Mouse (Mus musculus) myocyte (in vitro differentiated cells): ENCODE results near the gene Olfr320. TPM values are rescaled to one million over a fixed set of nuclear protein-coding genes. Genes with fewer than 3 reads are reported as not detected.

ENCODE experiments used
- H3K27me3 ChIP-seq: one replicate; pipeline ENCODE4 v1.6.1; 2011; ENCODE audit not compliant: control insufficient read depth, insufficient read depth, insufficient read length
- H3K36me3 ChIP-seq: one replicate; pipeline ENCODE4 v1.6.1; 2011; ENCODE audit not compliant: control insufficient read depth, insufficient read depth
- H3K4me2 ChIP-seq: one replicate; pipeline ENCODE4 v1.6.1; 2011; ENCODE audit warnings: low read depth, control low read depth
- H3K4me3 ChIP-seq: one replicate; pipeline ENCODE4 v1.5.1; 2011; ENCODE audit warnings: mild to moderate bottlenecking, control low read depth, moderate library complexity
- H3K79me2 ChIP-seq: one replicate; pipeline ENCODE4 v1.6.1; 2011; ENCODE audit not compliant: control insufficient read depth, insufficient read depth
- H3ac ChIP-seq: one replicate; pipeline ENCODE4 v1.6.1; 2011; ENCODE audit not compliant: control insufficient read depth, insufficient read length
- CEBPB ChIP-seq: IDR thresholded peaks from 2 replicates; pipeline ENCODE4 v1.6.1; 2011; ENCODE audit warnings: mild to moderate bottlenecking, moderate library complexity; ENCODE audit not compliant: poor library complexity, insufficient read depth, severe bottlenecking
- E2F4 ChIP-seq: IDR thresholded peaks from one replicate; pipeline ENCODE4 v1.6.1; 2011; ENCODE audit warnings: mild to moderate bottlenecking, control low read depth, moderate library complexity; ENCODE audit not compliant: insufficient read depth
- MAX ChIP-seq: IDR thresholded peaks from one replicate; pipeline ENCODE4 v1.6.1; 2011; ENCODE audit warnings: low read depth, mild to moderate bottlenecking, control low read depth
- MYOD1 ChIP-seq, 3 experiments: IDR thresholded peaks; one replicate each; pipeline ENCODE4 v1.6.1; 2011; ENCODE audit warnings: control low read depth in 2 of 3, low read depth in 2 of 3, mild to moderate bottlenecking in 2 of 3, moderate library complexity in 1 of 3; ENCODE audit not compliant: insufficient read length in 2 of 3, control insufficient read depth in 1 of 3
- MYOG ChIP-seq, 3 experiments: IDR thresholded peaks; one replicate each; pipeline ENCODE4 v1.6.1; 2011; ENCODE audit warnings: control low read depth in 2 of 3, low read depth in 2 of 3, mild to moderate bottlenecking in 2 of 3; ENCODE audit not compliant: insufficient read length in 2 of 3, control insufficient read depth in 1 of 3, insufficient read depth in 1 of 3
- POLR2A ChIP-seq: IDR thresholded peaks from one replicate; pipeline ENCODE4 v1.6.1; 2011; ENCODE audit warnings: low read depth, mild to moderate bottlenecking, control low read depth, moderate library complexity; ENCODE audit not compliant: insufficient read length
- POLR2AphosphoS2 ChIP-seq: IDR thresholded peaks from one replicate; pipeline ENCODE4 v1.6.1; 2011; ENCODE audit warnings: low read depth, control low read depth; ENCODE audit not compliant: insufficient read length
- REST ChIP-seq: IDR thresholded peaks from one replicate; pipeline ENCODE4 v1.6.1; 2011; ENCODE audit warnings: mild to moderate bottlenecking, control low read depth, moderate library complexity; ENCODE audit not compliant: insufficient read depth, insufficient read length
- SRF ChIP-seq: IDR thresholded peaks from one replicate; pipeline ENCODE4 v1.6.1; 2011; ENCODE audit warnings: low read depth; ENCODE audit not compliant: control insufficient read depth, insufficient read length
- TCF12 ChIP-seq: IDR thresholded peaks from one replicate; pipeline ENCODE4 v1.6.1; 2011; ENCODE audit warnings: mild to moderate bottlenecking, control low read depth; ENCODE audit not compliant: poor library complexity, insufficient read depth, severe bottlenecking
- TCF3 ChIP-seq: IDR thresholded peaks from one replicate; pipeline ENCODE4 v1.6.1; 2011; ENCODE audit warnings: low read depth, control low read depth; ENCODE audit not compliant: insufficient read length
- USF1 ChIP-seq: IDR thresholded peaks from one replicate; pipeline ENCODE4 v1.6.1; 2011; ENCODE audit warnings: low read depth, mild to moderate bottlenecking, control low read depth, moderate library complexity
- polyA plus RNA-seq: library from polyadenylated mRNA; unstranded; fragments of >200 nt; fragmentation: generic; extraction: Trizol; gene quantifications from one replicate; pipeline ENCODE4 v1.2.1, GENCODE M21; 2012; ENCODE audit warnings: missing spikeins

Gene Olfr320
- polyA plus RNA-seq: not detected

DNA sequence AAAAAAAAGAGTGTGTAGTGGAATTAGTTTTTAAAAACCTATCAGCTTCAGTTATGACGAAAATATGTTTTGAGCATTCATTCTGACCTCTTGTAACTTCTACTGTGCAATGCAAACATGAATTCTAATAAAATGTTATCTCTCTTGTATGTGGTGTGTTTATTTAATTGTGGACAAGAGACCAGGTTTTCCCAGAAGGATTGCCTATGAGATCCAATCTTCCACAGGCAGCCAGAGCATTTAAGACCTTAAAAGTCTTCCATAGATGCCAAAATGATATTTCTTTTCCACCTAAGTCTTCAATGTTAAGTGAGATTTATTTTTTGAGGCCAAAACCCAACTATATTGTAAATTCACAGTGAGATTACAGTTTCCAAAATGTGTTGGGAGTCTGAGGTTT is at the start of gene Olfr320:
Gene Olfr320, plus strand, starts transcription at position 301 of the 400 bp plus-strand sequence.
- Histone ChIP-seq H3K27me3 (no peaks in the 10 kb centered on the region), H3ac (no peak within 1 kb of the TSS), H3K4me3 (no peak within 1 kb of the TSS), H3K4me2 (no peak within 1 kb of the TSS), H3K36me3 (no peaks in the 10 kb centered on the region), H3K79me2 (no peaks in the 10 kb centered on the region)
- TF ChIP-seq TCF3 (no peak), SRF (no peak), REST (no peak), MYOD1 (IDR thresholded peaks at IDR 0.05; ENCODE audit: control insufficient read depth in 1 of 3, insufficient read length in 2 of 3, low read depth in 2 of 3) (no peak), POLR2A (no peak), TCF12 (no peak), POLR2AphosphoS2 (no peak), E2F4 (no peak), CEBPB (no peak), USF1 (no peak), MYOG (IDR thresholded peaks at IDR 0.05; ENCODE audit: control insufficient read depth in 1 of 3, insufficient read depth in 1 of 3, insufficient read length in 2 of 3, low read depth in 2 of 3) (no peak), MAX (no peak)

DNA sequence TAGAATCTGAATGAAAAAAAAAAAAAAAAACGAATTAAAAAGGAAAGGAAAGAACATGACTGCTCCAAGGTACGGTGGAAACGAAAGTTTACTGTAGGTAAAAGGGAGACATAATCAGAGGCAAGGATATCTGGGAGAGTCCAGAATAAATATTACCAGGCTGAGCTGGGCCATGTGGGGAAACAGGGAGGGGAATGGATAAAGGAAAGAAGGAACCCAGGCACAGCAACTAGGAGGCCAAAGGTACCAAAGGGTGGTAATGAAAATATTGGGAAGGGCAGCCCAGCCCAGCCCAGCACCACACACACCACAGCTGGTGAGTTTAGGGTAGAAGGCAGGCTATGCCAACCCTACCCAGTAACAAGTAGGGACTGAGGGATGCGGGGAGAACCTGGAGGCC is 46.0 kb upstream of the Olfr320 start:
- no peaks in the 10 kb centered on the region for H3K36me3 ChIP-seq
- TF ChIP-seq POLR2A (no peak), E2F4 (no peak), MYOG (IDR thresholded peaks at IDR 0.05; ENCODE audit: control insufficient read depth in 1 of 3, insufficient read depth in 1 of 3, insufficient read length in 2 of 3, low read depth in 2 of 3) (no peak), TCF3 (no peak), CEBPB (no peak), MYOD1 (IDR thresholded peaks at IDR 0.05; ENCODE audit: control insufficient read depth in 1 of 3, insufficient read length in 2 of 3, low read depth in 2 of 3) (no peak), REST (no peak), SRF (no peak), POLR2AphosphoS2 (no peak), MAX (no peak), TCF12 (no peak), USF1 (no peak)
- H3K4me2 ChIP-seq: no peak overlapping the region
- H3ac ChIP-seq: no peak overlapping the region
- H3K4me3 ChIP-seq: no peak overlapping the region
- no peaks in the 10 kb centered on the region for H3K27me3 ChIP-seq
- H3K79me2 ChIP-seq: no peaks in the 10 kb centered on the region

DNA sequence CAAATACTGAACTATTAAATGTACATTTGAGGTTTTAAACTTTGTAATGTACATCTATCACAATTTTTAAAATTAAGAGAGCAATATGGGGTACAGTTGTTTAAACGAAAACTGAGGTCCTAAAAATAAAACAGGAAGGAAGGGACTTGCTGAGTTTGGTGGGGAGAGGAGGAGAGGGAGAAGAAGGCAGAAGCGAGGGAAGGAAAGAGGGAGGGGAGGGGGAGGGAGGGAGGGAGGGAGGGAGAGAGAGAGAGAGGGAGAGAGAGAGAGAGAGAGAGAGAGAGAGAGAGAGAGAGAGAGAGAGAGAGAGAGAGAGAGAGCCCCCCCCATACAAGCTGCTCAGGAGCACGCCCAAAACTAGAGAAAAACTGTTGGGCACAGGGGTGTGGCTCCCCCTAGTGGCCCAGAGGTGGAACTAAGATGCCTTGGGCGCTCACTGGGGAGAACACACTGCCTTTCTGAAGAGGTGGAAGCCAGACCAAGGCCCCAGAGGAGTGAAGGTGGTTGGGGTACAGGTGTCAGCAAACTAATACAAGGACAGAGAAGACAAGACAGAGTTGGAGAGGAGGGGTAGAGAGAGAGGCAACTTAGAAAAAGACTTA is 44.4 kb upstream of the Olfr320 start:
- Histone ChIP-seq H3K4me3 (no peak overlapping the region), H3K4me2 (peak overlapping the region; percentile 32), H3K36me3 (no peaks in the 10 kb centered on the region), H3K27me3 (peaks cover 6% of the 10 kb centered on the region), H3K79me2 (no peaks in the 10 kb centered on the region), H3ac (no peak overlapping the region)
- TF ChIP-seq USF1: no peak
- no peak for TF ChIP-seq MAX
- TF ChIP-seq CEBPB: no peak
- TF ChIP-seq TCF3: no peak
- no peak for TF ChIP-seq SRF
- no peak for TF ChIP-seq MYOD1 (IDR thresholded peaks at IDR 0.05; ENCODE audit: control insufficient read depth in 1 of 3, insufficient read length in 2 of 3, low read depth in 2 of 3)
- TF ChIP-seq POLR2AphosphoS2: no peak
- TF ChIP-seq REST: no peak
- TF ChIP-seq MYOG (IDR thresholded peaks at IDR 0.05; ENCODE audit: control insufficient read depth in 1 of 3, insufficient read depth in 1 of 3, insufficient read length in 2 of 3, low read depth in 2 of 3): no peak
- no peak for TF ChIP-seq TCF12
- TF ChIP-seq POLR2A: no peak

- H3K4me2 ChIP-seq: no peak overlapping the region
- H3K27me3 ChIP-seq: peaks cover 6% of the 10 kb centered on the region
- H3K4me3 ChIP-seq: no peak overlapping the region
- H3K79me2 ChIP-seq: no peaks in the 10 kb centered on the region
- TF ChIP-seq CEBPB: no peak
- no peak for TF ChIP-seq POLR2AphosphoS2
- TF ChIP-seq MYOD1 (IDR thresholded peaks at IDR 0.05; ENCODE audit: control insufficient read depth in 1 of 3, insufficient read length in 2 of 3, low read depth in 2 of 3): no peak
- no peak for TF ChIP-seq TCF12
- TF ChIP-seq SRF: no peak
- TF ChIP-seq POLR2A: no peak
- no peak for TF ChIP-seq REST
- TF ChIP-seq TCF3: no peak
- no peak for TF ChIP-seq USF1
- no peak for TF ChIP-seq E2F4
- TF ChIP-seq MAX: no peak
- no peaks in the 10 kb centered on the region for H3K36me3 ChIP-seq
- no peak overlapping the region for H3ac ChIP-seq
Measured at GRCm38 (mm10) chr11:58638176-58638701, 42.7 kb upstream of the Olfr320 start.
